Mouse (Mus musculus) liver, adult 2 months (tissue): ENCODE measurements around the gene Spx. TPM values are rescaled to one million over a fixed set of nuclear protein-coding genes. Genes with fewer than 3 reads are reported as not detected.

Experiments used
- DNase-seq: peaks from one replicate; pipeline ENCODE4 v3.0.0-alpha.2; 2011; ENCODE audit warnings: low read depth, low spot score; ENCODE audit errors: extremely low read depth
- H3K27ac ChIP-seq: fragments of 200-500 bp; replicated peaks from 2 replicates; pipeline ENCODE4 v1.5.1; 2012; ENCODE audit warnings: low read depth, mild to moderate bottlenecking, control low read depth, inconsistent platforms, low read length; ENCODE audit not compliant: insufficient read depth
- H3K27me3 ChIP-seq: fragments of 200-500 bp; 2 replicates; pipeline ENCODE4 v1.6.1; 2012; ENCODE audit warnings: mild to moderate bottlenecking, moderate library complexity, low read length, inconsistent platforms; ENCODE audit not compliant: control insufficient read depth, insufficient read depth
- H3K36me3 ChIP-seq: fragments of 200-500 bp; 2 replicates; pipeline ENCODE4 v1.6.1; 2012; ENCODE audit warnings: low read length, inconsistent platforms; ENCODE audit not compliant: control insufficient read depth, insufficient read depth
- H3K4me1 ChIP-seq: fragments of 200-500 bp; 2 replicates; pipeline ENCODE4 v1.6.1; 2011; ENCODE audit warnings: low read length; ENCODE audit not compliant: control insufficient read depth, insufficient read depth
- H3K4me3 ChIP-seq: fragments of 200-500 bp; 2 replicates; pipeline ENCODE4 v1.5.1; 2011; ENCODE audit warnings: low read depth, mild to moderate bottlenecking, control low read depth, low read length, moderate library complexity; ENCODE audit not compliant: insufficient read depth
- H3K79me2 ChIP-seq: fragments of 200-500 bp; 2 replicates; pipeline ENCODE4 v1.6.1; 2012; ENCODE audit warnings: inconsistent platforms, mild to moderate bottlenecking, low read length, moderate library complexity; ENCODE audit not compliant: control insufficient read depth, insufficient read depth
- H3K9ac ChIP-seq: fragments of 200-500 bp; 2 replicates; pipeline ENCODE4 v1.6.1; 2012; ENCODE audit warnings: low read depth, mild to moderate bottlenecking, control low read depth, inconsistent platforms, low read length
- CTCF ChIP-seq: fragments of 200-500 bp; IDR thresholded peaks from 2 replicates; pipeline ENCODE4 v1.5.1; 2011; ENCODE audit warnings: low read depth, low read length, control low read depth
- POLR2A ChIP-seq: fragments of 200-500 bp; IDR thresholded peaks from 2 replicates; pipeline ENCODE4 v1.6.1; 2011; ENCODE audit warnings: low read length, control low read depth; ENCODE audit not compliant: insufficient read depth; ENCODE audit errors: extremely low read depth
- WGBS: fragments of 180-500 bp; shearing (Covaris S2); methylation state at CpG from one replicate; pipeline ENCODE4 v1.1.7; 2018; 5-methylcytosine and 5-hydroxymethylcytosine counted together
- polyA plus RNA-seq: library from polyadenylated mRNA; depleted of rRNA; stranded (reverse); fragments of >200 nt; gene quantifications from 2 replicates; pipeline ENCODE4 v1.2.3, GENCODE M21; 2012; rRNA removed
- total RNA-seq: library from RNA; depleted of rRNA; stranded (reverse); fragments of >200 nt; gene quantifications from 2 replicates; pipeline ENCODE4 v1.2.3, GENCODE M21; 2014; rRNA removed

Gene Spx
- total RNA-seq = not detected in 2 replicates
- not detected in 2 replicates for polyA plus RNA-seq

DNA sequence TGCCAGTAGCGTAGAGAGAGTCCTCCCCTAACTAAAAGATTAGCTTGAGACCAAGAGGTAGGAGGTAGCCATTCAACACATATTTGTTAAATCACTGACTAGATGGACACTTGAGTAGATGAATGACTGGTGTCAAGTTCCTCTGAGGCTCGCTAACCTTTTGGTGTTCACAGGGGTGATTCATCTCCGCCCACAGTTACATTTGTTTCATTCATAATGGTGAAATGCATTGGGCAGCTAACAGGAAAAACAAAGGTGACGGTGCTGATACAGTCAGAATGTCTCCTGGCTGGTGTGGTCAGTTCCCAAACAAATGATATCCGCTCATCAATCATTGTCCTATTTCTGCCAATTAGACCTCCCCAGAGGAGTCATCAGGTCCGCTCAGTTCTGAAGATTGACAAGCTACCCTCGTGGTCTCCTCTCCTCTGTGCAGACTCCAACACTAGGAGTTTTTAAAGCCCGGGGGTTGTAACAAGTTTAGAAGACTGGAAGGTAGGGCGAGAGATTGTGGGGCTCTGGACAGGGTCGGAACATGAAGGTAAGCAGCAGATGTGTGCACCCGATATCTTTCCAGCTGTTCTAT, at the start of gene Spx:
Gene Spx, plus strand, starts transcription at position 536 of the 586 bp plus-strand sequence.
- no peak within 1 kb of the TSS for H3K9ac ChIP-seq
- peaks cover 5% of the 10 kb centered on the region; the same call in 1 of the 2 replicates for H3K27me3 ChIP-seq
- TF ChIP-seq POLR2A = no peak
- no peak for TF ChIP-seq CTCF
- H3K36me3 ChIP-seq = no peaks in the 10 kb centered on the region
- no peaks in the 10 kb centered on the region for H3K4me1 ChIP-seq
- no peaks in the 10 kb centered on the region for H3K79me2 ChIP-seq
- DNase-seq = no peak
- no peak within 1 kb of the TSS for H3K4me3 ChIP-seq
- no peak within 1 kb of the TSS for H3K27ac ChIP-seq
- 81% methylated on average over 11 of the region's 11 CpGs for WGBS

GRCm38 (mm10) chr6:142365742-142366472, 47.3 kb upstream of the Spx start:
- H3K79me2 ChIP-seq = no peaks in the 10 kb centered on the region
- 87% methylated on average over 8 of the region's 8 CpGs for WGBS
- H3K4me1 ChIP-seq = no peaks in the 10 kb centered on the region
- H3K27ac ChIP-seq = no peak overlapping the region
- H3K27me3 ChIP-seq = no peaks in the 10 kb centered on the region
- H3K9ac ChIP-seq = no peak overlapping the region
- TF ChIP-seq POLR2A = no peak
- no peak for TF ChIP-seq CTCF
- no peak overlapping the region for H3K4me3 ChIP-seq
- peaks cover 48% of the 10 kb centered on the region for H3K36me3 ChIP-seq
- no peak for DNase-seq

DNA sequence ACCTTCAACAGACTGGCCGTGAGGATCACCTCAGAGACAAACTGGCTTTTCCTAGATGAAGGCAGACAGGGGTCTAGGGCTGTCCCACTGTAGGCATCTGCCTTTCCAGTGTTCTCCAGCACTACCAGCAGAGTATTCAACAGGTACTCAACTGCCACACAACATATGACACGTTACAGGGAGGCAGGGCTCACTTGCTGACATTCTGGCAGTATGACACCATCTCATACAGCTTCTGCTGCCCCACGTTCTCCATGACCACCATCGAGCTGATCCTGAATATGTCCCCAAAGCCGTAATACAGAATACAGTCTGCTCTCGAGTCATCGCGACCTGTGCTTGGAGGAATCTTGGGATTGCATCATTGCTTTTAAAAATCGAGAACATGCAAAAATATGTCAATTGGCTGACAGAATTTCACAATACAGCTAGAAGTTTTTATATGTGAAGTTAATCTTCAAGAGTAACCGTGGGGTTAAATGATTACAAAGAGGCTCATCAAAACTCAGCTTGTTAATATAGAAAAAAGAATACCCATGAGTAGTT, 46.7 kb upstream of the Spx start:
- H3K4me1 ChIP-seq = no peaks in the 10 kb centered on the region
- no peak overlapping the region for H3K4me3 ChIP-seq
- no peak for TF ChIP-seq CTCF
- TF ChIP-seq POLR2A = no peak
- no peaks in the 10 kb centered on the region for H3K79me2 ChIP-seq
- no peaks in the 10 kb centered on the region for H3K27me3 ChIP-seq
- no peak for DNase-seq
- no peak overlapping the region for H3K9ac ChIP-seq
- H3K36me3 ChIP-seq = peaks cover 45% of the 10 kb centered on the region
- 93% methylated on average over 10 of the region's 10 CpGs for WGBS
- H3K27ac ChIP-seq = no peak overlapping the region

GRCm38 (mm10) chr6:142367565-142367964, 45.7 kb upstream of the Spx start:
- no peak for DNase-seq
- 95% methylated on average over 3 of the region's 3 CpGs for WGBS
- no peaks in the 10 kb centered on the region for H3K79me2 ChIP-seq
- TF ChIP-seq POLR2A (no peak), CTCF (no peak)
- no peak overlapping the region for H3K27ac ChIP-seq
- H3K4me3 ChIP-seq = no peak overlapping the region
- H3K27me3 ChIP-seq = no peaks in the 10 kb centered on the region
- no peaks in the 10 kb centered on the region for H3K4me1 ChIP-seq
- peaks cover 36% of the 10 kb centered on the region for H3K36me3 ChIP-seq
- H3K9ac ChIP-seq = no peak overlapping the region

- peaks cover 32% of the 10 kb centered on the region for H3K36me3 ChIP-seq
- no peak overlapping the region for H3K4me3 ChIP-seq
- no peak for DNase-seq
- 92% methylated on average over 3 of the region's 3 CpGs for WGBS
- H3K27me3 ChIP-seq = no peaks in the 10 kb centered on the region
- TF ChIP-seq POLR2A = no peak
- H3K9ac ChIP-seq = no peak overlapping the region
- H3K27ac ChIP-seq = no peak overlapping the region
- no peaks in the 10 kb centered on the region for H3K4me1 ChIP-seq
- no peaks in the 10 kb centered on the region for H3K79me2 ChIP-seq
Measured at GRCm38 (mm10) chr6:142369568-142369967, 43.7 kb upstream of the Spx start.

DNA sequence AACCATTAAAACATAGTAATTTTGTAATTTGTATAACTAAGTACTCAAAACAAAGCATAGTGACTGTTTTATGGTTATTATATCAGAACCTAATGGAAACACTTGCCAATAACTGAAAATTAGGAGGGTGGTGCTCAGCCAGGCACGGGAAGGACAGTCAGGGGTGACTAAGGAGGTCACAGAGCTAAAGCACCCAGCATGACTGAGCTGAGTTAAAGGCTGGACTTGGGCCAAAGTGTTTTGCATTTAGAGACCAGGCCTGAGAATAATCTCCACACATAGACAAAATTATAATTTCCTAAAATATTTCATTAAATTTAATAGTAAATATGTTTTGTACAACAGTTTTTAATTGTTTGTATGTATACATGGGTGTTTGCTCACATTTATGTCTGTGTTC, 36.2 kb upstream of the Spx start:
- peaks cover 11% of the 10 kb centered on the region; the same call in 1 of the 2 replicates for H3K36me3 ChIP-seq
- TF ChIP-seq CTCF (no peak), POLR2A (no peak)
- no peaks in the 10 kb centered on the region for H3K27me3 ChIP-seq
- H3K9ac ChIP-seq = no peak overlapping the region
- H3K4me1 ChIP-seq = no peaks in the 10 kb centered on the region
- no peak overlapping the region for H3K27ac ChIP-seq
- no peak for DNase-seq
- no peak overlapping the region for H3K4me3 ChIP-seq
- 56% methylated on average over 1 of the region's 1 CpGs for WGBS
- H3K79me2 ChIP-seq = no peaks in the 10 kb centered on the region
